In the genomic region with DNA sequence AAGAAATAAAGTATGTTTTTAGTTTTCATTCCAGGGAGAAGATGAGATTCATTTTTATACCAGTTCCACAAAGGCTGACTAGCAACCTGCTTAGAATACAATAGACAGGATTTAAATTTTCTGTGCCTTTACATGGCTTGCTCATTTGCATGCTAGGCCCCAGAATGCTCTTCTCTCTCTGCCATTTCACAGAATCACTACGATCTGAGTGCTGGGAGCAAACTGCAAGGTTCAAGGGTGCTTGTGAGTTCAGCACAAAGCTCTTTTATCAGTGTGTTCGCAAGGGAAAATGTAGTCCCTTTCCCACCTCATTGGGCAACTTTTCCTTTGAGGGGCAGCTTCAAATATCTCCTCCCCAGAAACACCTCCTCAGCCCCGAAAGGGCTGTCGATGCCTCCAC, we compare ENCODE assay signal across 13 mouse cellular contexts.
DNase-seq lines count a peak whose midpoint lies in the region; ATAC-seq and TF ChIP-seq lines count a peak whose summit lies in the region.
"Had no signal": no experiment of that assay in that cellular context is flagged by ENCODE, and none has a peak within 500 bp of the region (broad histone marks: within the 10 kb centered on the region; RNA-seq: fewer than 3 reads in every experiment).

No protein-coding gene starts in this region.

- H3K27ac ChIP-seq in heart, embryonic 10.5 days: no peak overlapping the region
- no peak overlapping the region for H3K27ac ChIP-seq in forebrain, embryonic 11.5 days (ENCODE audit: low read depth, low read length)
- peak overlapping the region; percentile 2; the same call in 1 of the 2 replicates for H3K27ac ChIP-seq in hindbrain, postnatal 0 days

- H3K9ac ChIP-seq in forebrain, embryonic 11.5 days (ENCODE audit: low read length): 0 out of 2 replicates have a peak overlapping the region, but pooled peaks have one; percentile 16
- H3K9ac ChIP-seq in hindbrain, postnatal 0 days (replicated peaks; ENCODE audit: low read length): no peak overlapping the region
- H3K9ac ChIP-seq: lung, embryonic 14.5 days had no signal

- WGBS in heart, embryonic 10.5 days: 27% methylated on average over 4 of the region's 4 CpGs
- WGBS in forebrain, embryonic 11.5 days: 16% methylated on average over 4 of the region's 4 CpGs
- WGBS in hindbrain, postnatal 0 days: 21% methylated on average over 4 of the region's 4 CpGs

- ATAC-seq in forebrain, embryonic 11.5 days (replicated peaks; ENCODE audit: low FRiP score): peak; percentile 16; the same call in 1 of the 2 replicates
- no peak for ATAC-seq in hindbrain, postnatal 0 days
- no peak for ATAC-seq in megakaryocyte, adult 5-6 weeks (ENCODE audit: poor library complexity, severe bottlenecking)

- no peaks in the 10 kb centered on the region for H3K36me3 ChIP-seq in heart, embryonic 10.5 days
- H3K36me3 ChIP-seq in E14TG2a.4 (ENCODE audit: insufficient read depth, low read length): no peaks in the 10 kb centered on the region
- H3K36me3 ChIP-seq in forebrain, embryonic 11.5 days (ENCODE audit: control insufficient read depth, insufficient read depth, low read length): no peaks in the 10 kb centered on the region
- H3K36me3 ChIP-seq in hindbrain, postnatal 0 days (ENCODE audit: insufficient read depth, low read length): no peaks in the 10 kb centered on the region

- H3K9me3 ChIP-seq in heart, embryonic 10.5 days: no peaks in the 10 kb centered on the region
- H3K9me3 ChIP-seq in E14TG2a.4 (ENCODE audit: low read length): no peaks in the 10 kb centered on the region
- no peaks in the 10 kb centered on the region for H3K9me3 ChIP-seq in forebrain, embryonic 11.5 days (ENCODE audit: control insufficient read depth, low read length)
- H3K9me3 ChIP-seq in hindbrain, postnatal 0 days (ENCODE audit: low read length): no peaks in the 10 kb centered on the region

- peak overlapping the region; percentile 43 for H3K4me3 ChIP-seq in heart, embryonic 10.5 days
- peak overlapping the region; percentile 55 for H3K4me3 ChIP-seq in E14TG2a.4 (replicated peaks; ENCODE audit: low read length)
- H3K4me3 ChIP-seq in forebrain, embryonic 11.5 days (ENCODE audit: low read depth, low read length): no peak overlapping the region
- H3K4me3 ChIP-seq in hindbrain, postnatal 0 days (ENCODE audit: low read length): no peak overlapping the region

- H3K4me1 ChIP-seq in heart, embryonic 10.5 days: no peaks in the 10 kb centered on the region
- H3K4me1 ChIP-seq in E14TG2a.4 (replicated peaks; ENCODE audit: low read depth, low read length): peaks cover 71% of the 10 kb centered on the region
- peaks cover 7% of the 10 kb centered on the region; the same call in 1 of the 2 replicates for H3K4me1 ChIP-seq in forebrain, embryonic 11.5 days (replicated peaks; ENCODE audit: control insufficient read depth, insufficient read depth, low read length)
- H3K4me1 ChIP-seq in hindbrain, postnatal 0 days (ENCODE audit: insufficient read depth, low read length): no peaks in the 10 kb centered on the region

- no peak for DNase-seq in heart, embryonic 10.5 days (ENCODE audit: low spot score)
- no peak for DNase-seq in heart, adult 18-20 months
- no peak for DNase-seq in forebrain, embryonic 11.5 days (ENCODE audit: low spot score)
- DNase-seq in hindbrain, postnatal 0 days (ENCODE audit: low spot score): no peak
- DNase-seq in thymus, postnatal 36 days: no peak
- no peak for DNase-seq in cerebellum, adult 18-20 months
- DNase-seq: adrenal gland, postnatal 14 days; cerebellum, postnatal 25 days; kidney, postnatal 25 days; lung, embryonic 14.5 days; thymus, postnatal 4 days had no signal

- H3K4me2 ChIP-seq in forebrain, embryonic 11.5 days (ENCODE audit: low read depth, low read length, severe bottlenecking): peak overlapping the region; percentile 36; the same call in 1 of the 2 replicates
- H3K4me2 ChIP-seq in hindbrain, postnatal 0 days (ENCODE audit: low read depth, low read length): peak overlapping the region; percentile 53

- H3K27me3 ChIP-seq in heart, embryonic 10.5 days (ENCODE audit: insufficient read depth, poor library complexity, severe bottlenecking): no peaks in the 10 kb centered on the region
- no peaks in the 10 kb centered on the region for H3K27me3 ChIP-seq in E14TG2a.4 (ENCODE audit: insufficient read depth, low read length)
- no peaks in the 10 kb centered on the region for H3K27me3 ChIP-seq in forebrain, embryonic 11.5 days (ENCODE audit: control insufficient read depth, insufficient read depth, low read length)
- H3K27me3 ChIP-seq in hindbrain, postnatal 0 days (ENCODE audit: insufficient read depth, low read length): no peaks in the 10 kb centered on the region

- no peak for TF ChIP-seq CTCF in E14TG2a.4 (conservative IDR thresholded peaks at IDR 0.05; ENCODE audit: low read length)
- TF ChIP-seq CTCF in hindbrain, postnatal 0 days (IDR thresholded peaks at IDR 0.05; ENCODE audit: low read depth): no peak

Comparison
In these comparisons a context has a peak if more than half of its experiments do, and no peak if none do; other contexts are left out.
1. H3K4me3 ChIP-seq: peak in heart, embryonic 10.5 days (single experiment) and E14TG2a.4 (single experiment); none in forebrain, embryonic 11.5 days (single experiment) and hindbrain, postnatal 0 days (single experiment).